Mouse (Mus musculus): ENCODE data around the gene Klra6.
"Not testable (repeated sequence)": the region's sequence is repeated elsewhere in the genome, so short reads cannot be mapped to it uniquely, and the experiment has no call there.

Klra6 gene

DNA sequence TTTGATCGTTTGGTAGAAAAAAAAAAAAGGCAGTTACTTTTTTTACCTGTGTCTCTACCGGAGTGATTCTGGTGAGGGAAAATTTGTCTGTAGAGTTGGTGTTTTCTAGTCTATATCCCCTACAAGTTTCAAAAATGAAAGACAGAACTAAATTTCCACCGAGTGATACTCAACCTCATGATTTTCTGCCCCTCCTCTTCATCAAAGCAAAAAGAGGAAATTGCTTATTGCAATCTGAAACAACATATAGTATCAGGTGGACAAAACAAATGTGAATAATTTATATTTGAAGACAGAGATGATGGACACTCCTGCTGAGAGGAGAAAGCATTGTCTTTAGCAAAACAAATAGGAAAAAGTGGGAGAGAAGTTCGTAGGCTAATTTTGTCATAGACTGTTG, at the start of gene Klra6:
Klra6 (minus strand) TSS at position 101 of the 400 bp plus-strand sequence.
- DNase-seq, result no peak

DNA sequence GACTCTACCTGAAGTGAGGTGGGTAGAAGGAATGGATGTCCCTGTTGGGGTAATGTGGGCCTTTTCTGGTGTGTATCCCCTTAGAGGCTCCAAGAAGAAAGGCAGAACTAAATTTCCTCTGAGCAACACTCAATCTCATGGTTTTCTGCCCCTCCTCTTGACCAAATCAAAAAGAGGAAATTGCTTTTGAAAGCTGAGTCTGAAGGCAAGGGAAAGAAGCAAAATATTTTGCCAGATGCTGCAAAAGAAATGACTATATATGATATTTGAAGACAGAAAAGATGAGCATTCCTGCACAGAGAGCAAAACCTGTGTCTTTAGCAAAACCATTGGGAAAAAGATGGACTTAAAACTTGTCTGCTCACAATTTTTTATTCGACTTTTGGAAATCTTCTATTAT, 40.4 kb upstream of the Klra6 start, which contains the start of gene Klra4:
Klra4 (minus strand) TSS at position 101 of the 400 bp plus-strand sequence.
- not testable (repeated sequence) for DNase-seq

DNA sequence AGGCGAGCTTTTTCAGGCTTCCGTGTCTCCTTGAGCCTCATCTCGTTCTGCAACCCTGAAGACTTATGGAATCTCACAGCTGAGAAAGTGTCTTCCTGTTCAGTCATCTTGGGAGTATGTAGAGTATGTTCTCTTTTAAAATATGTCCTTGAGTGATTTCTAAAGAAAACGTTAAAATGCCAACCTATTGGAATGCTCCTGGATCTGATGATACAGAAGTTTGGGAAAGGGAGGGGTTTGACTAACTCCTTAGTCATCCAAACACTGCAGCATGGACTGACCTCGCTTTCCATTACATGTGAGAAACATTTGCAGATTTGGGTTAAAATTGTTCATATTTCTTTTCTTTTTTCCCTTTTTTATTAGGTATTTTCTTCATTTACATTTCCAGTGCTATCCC, 38.4 kb upstream of the Klra6 start:
- DNase-seq, result no peak

DNA sequence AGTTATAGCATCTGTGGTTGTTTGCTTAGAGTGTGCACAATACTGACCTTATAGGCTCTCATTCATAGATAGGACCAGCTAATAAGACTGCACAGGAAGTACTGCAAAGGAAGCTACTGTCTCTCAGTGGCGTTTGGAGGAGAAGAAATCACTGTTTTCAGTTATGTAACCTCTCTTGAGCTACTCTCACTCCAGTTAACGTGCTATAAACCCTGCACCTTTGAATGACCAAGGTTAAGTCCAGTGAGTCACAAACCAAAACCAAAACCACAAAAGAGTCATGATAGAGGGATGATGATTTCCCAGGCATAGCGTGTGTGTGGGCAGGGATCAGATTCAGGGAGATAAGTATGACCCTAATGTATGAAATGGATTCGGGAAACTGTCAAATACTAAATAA, 8.4 kb upstream of the Klra6 start:
- DNase-seq, result not testable (repeated sequence)

DNA sequence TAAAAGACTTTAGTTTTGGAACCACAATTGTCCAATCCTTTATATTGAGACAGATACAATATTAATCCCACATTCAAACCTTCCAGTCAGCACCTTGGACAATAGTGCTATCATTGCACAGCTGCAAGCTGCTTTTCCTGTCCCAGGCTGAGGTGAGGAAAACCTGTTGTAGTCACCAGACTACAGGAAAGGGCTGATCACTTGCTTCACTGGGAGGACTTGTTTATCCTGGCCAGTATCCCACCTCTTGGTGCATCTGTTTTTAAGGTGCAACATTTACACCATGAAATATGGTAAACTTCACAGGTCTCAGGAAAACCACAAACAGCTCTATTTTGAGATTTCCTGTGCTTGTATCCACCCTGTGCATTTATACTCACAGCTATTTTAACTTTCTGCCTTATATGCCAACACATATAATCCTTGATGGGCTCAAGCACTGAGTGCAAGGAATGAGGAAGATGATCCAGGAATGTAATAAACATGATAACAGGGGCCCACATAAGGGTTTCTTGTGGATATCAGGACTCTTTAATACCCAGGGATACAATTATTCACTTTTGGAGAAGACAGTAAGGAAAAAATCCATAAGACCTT, 4.8 kb upstream of the Klra6 start:
- DNase-seq, result not testable (repeated sequence)
